Mouse (Mus musculus): ENCODE measurements around the gene Ctu2. TPM values are rescaled to one million over a fixed set of nuclear protein-coding genes. Genes with fewer than 3 reads are reported as not detected.

Ctu2 gene
- total and polyA plus RNA-seq, 3 experiments: 23.8 to 63.1 (median 40.4) TPM

GRCm38 (mm10) chr8:122522796-122523651 lies 47.1 kb downstream of the Ctu2 start:
- in situ Hi-C loops (cut with MboI; ENCODE audit: low pct_ligation_motif_present, low pct_unique_long_range_greater_than_20kb, low sequenced_read_pairs): no loop called here
- dilution Hi-C loops (cut with MboI; ENCODE audit: extremely low pct_ligation_motif_present, extremely low pct_unique_long_range_greater_than_20kb, low sequenced_read_pairs): no loop called here
- TF ChIP-seq HCFC1 (IDR thresholded peaks at IDR 0.05; ENCODE audit: low read depth, low read length) (no peak), MYC (IDR thresholded peaks at IDR 0.05; ENCODE audit: low read depth, low read length) (no peak), ZNF384 (IDR thresholded peaks at IDR 0.05; ENCODE audit: low read depth, low read length) (no peak), BHLHE40 (IDR thresholded peaks at IDR 0.05; ENCODE audit: low read depth, low read length) (no peak), GABPA (IDR thresholded peaks at IDR 0.05; ENCODE audit: insufficient replicate concordance, low read depth, low read length) (no peak), USF2 (conservative IDR thresholded peaks at IDR 0.05; ENCODE audit: low read depth, low read length) (no peak), ELF1 (IDR thresholded peaks at IDR 0.05; ENCODE audit: low read depth, low read length) (no peak), CHD2 (IDR thresholded peaks at IDR 0.05; ENCODE audit: low read length) (no peak), NELFE (IDR thresholded peaks at IDR 0.05; ENCODE audit: low read depth, low read length) (no peak), MXI1 (IDR thresholded peaks at IDR 0.05; ENCODE audit: low read depth, low read length) (no peak), MAFK (IDR thresholded peaks at IDR 0.05; ENCODE audit: insufficient replicate concordance, low read length) (no peak), EP300 (IDR thresholded peaks at IDR 0.05; ENCODE audit: low read length) (no peak), POLR2A (IDR thresholded peaks at IDR 0.05; ENCODE audit: low read depth, low read length) (no peak), MEF2A (IDR thresholded peaks at IDR 0.05; ENCODE audit: borderline replicate concordance, low read depth, low read length) (no peak), JUND (conservative IDR thresholded peaks at IDR 0.05; ENCODE audit: low read depth, low read length) (no peak), SIN3A (IDR thresholded peaks at IDR 0.05; ENCODE audit: low read length) (no peak), KAT2A (IDR thresholded peaks at IDR 0.05; ENCODE audit: insufficient replicate concordance, low read length) (no peak), RCOR1 (conservative IDR thresholded peaks at IDR 0.05; ENCODE audit: low read depth, low read length) (no peak), UBTF (IDR thresholded peaks at IDR 0.05; ENCODE audit: low read depth, low read length) (no peak)
- no peak overlapping the region for H3K4me2 ChIP-seq (ENCODE audit: insufficient read depth, low read depth, poor library complexity, severe bottlenecking)
- no peaks in the 10 kb centered on the region for H3K79me2 ChIP-seq (replicated peaks; ENCODE audit: control insufficient read depth, extremely low read depth, insufficient read depth, poor library complexity, severe bottlenecking)
- peaks cover under 1 to 77% of the 10 kb centered on the region in 2 experiments for H3K36me3 ChIP-seq (replicated peaks in 1 of 2; ENCODE audit: control insufficient read depth in 1 of 2, insufficient read depth in 1 of 2, low read length in 1 of 2)
- H3K27ac ChIP-seq (ENCODE audit: insufficient read depth, low read depth): no peak overlapping the region
- peaks cover 9 to 38% of the 10 kb centered on the region in 2 experiments for H3K4me1 ChIP-seq (ENCODE audit: control insufficient read depth in 1 of 2, insufficient read depth in 2 of 2)
- H3K9ac ChIP-seq (ENCODE audit: insufficient read depth, low read depth): no peak overlapping the region
- H3K27me3 ChIP-seq (replicated peaks): no peaks in the 10 kb centered on the region
- DNase-seq (ENCODE audit: extremely low read depth): no peak
- H3K4me3 ChIP-seq (replicated peaks in 1 of 3; ENCODE audit: low read depth in 2 of 3, low read length in 2 of 3, poor library complexity in 1 of 3): no peak overlapping the region
- H3K9me3 ChIP-seq (replicated peaks; ENCODE audit: low read length): no peaks in the 10 kb centered on the region

Measured in CH12.LX (cell line).